Mouse (Mus musculus) thymus, adult 2 months (tissue): ENCODE measurements around the gene Ccdc146.

Experiments used
- CTCF ChIP-seq: fragments of 200-500 bp; IDR thresholded peaks from 2 replicates; pipeline ENCODE4 v1.5.1; 2012; ENCODE audit warnings: mild to moderate bottlenecking, control low read depth, low read length, moderate library complexity, borderline replicate concordance; ENCODE audit not compliant: control insufficient read depth, poor library complexity, insufficient read depth; ENCODE audit errors: extremely low read depth
- POLR2A ChIP-seq: fragments of 200-500 bp; IDR thresholded peaks from 2 replicates; pipeline ENCODE4 v1.6.1; 2012; ENCODE audit warnings: mild to moderate bottlenecking, low read length, control low read depth, moderate library complexity; ENCODE audit not compliant: control insufficient read depth, poor library complexity, insufficient read depth; ENCODE audit errors: extremely low read depth

DNA sequence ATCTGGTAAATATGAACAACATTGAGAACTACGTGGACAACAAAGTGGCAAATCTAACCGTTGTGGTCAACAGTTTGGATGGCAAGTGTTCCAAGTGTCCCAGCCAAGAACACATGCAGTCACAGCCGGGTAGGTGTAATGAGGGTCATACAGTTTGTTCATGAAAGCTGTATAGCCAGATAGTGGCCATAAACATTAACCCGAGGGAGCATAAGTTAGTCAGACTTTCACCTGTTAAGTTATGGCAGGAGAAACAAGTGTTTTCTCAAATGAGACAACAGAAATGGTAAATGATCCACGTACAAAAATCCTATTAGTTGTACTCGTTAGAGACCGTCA lies 51.3 kb downstream of the Ccdc146 start:
- no peak for TF ChIP-seq CTCF
- TF ChIP-seq POLR2A, result no peak
